Mouse (Mus musculus) megakaryocyte-erythroid progenitor cell, adult 5 weeks (primary cell): ENCODE results near the gene Rtl1. TPM values are rescaled to one million over a fixed set of nuclear protein-coding genes. Genes with fewer than 3 reads are reported as not detected.

ENCODE experiments used
- polyA plus RNA-seq: library from polyadenylated mRNA; stranded (reverse); fragments of >175 nt; gene quantifications from 2 replicates; pipeline ENCODE4 v1.2.3, GENCODE M21; 2012

Gene Rtl1
- not detected in 2 replicates for polyA plus RNA-seq

DNA sequence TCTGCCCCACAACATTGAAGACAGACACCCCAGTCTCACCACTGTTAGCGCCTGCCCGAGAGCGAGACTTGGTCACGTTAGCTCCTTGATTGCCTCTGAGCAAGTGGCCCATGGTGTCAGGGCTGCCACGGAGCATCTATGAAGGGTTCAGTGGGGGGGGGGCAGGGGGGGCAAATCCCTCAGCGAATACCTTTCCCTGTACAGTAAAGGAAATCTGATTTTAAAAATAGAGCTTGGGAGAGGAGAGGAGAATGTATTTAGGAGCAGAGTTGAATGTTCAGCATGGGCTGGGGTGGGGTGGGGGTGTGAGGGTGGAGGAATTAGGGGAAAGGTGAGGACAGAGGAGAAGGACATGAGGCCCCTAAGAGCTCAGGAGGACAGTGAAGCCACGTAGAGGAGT lies at the start of gene Rtl1:
TSS of gene Rtl1 (minus strand) at position 101 of the 400 bp plus-strand sequence.

Other genes starting within 250 kb of the Rtl1 start
- 0.75 and 1.0 TPM in 2 replicates for gene Dlk1, start 147.5 kb downstream of the Rtl1 start, polyA plus RNA-seq